Mouse (Mus musculus) testis, adult 2 months (tissue): ENCODE data around the gene BC051665. TPM values are rescaled to one million over a fixed set of nuclear protein-coding genes. Genes with fewer than 3 reads are reported as not detected.

Experiments
- H3K27ac ChIP-seq: fragments of 200-500 bp; 2 replicates; pipeline ENCODE4 v1.5.1; 2012; ENCODE audit warnings: low read depth, low read length; ENCODE audit not compliant: control insufficient read depth, insufficient read depth
- H3K27me3 ChIP-seq: fragments of 200-500 bp; 2 replicates; pipeline ENCODE4 v1.6.1; 2012; ENCODE audit warnings: mild to moderate bottlenecking, low read length, moderate library complexity; ENCODE audit not compliant: control insufficient read depth, insufficient read depth
- H3K36me3 ChIP-seq: fragments of 200-500 bp; 2 replicates; pipeline ENCODE4 v1.6.1; 2012; ENCODE audit warnings: mild to moderate bottlenecking, low read length; ENCODE audit not compliant: control insufficient read depth, insufficient read depth
- H3K4me1 ChIP-seq: fragments of 200-500 bp; 2 replicates; pipeline ENCODE4 v1.6.1; 2012; ENCODE audit warnings: low read length; ENCODE audit not compliant: control insufficient read depth, insufficient read depth
- H3K4me3 ChIP-seq: fragments of 200-500 bp; 2 replicates; pipeline ENCODE4 v1.5.1; 2012; ENCODE audit warnings: low read depth, mild to moderate bottlenecking, low read length, moderate library complexity, mixed read lengths; ENCODE audit not compliant: control insufficient read depth
- CTCF ChIP-seq: fragments of 200-500 bp; IDR thresholded peaks from 2 replicates; pipeline ENCODE4 v1.5.1; 2012; ENCODE audit warnings: low read depth, mild to moderate bottlenecking, inconsistent platforms, low read length, moderate library complexity; ENCODE audit not compliant: control insufficient read depth, insufficient read depth, insufficient replicate concordance
- POLR2A ChIP-seq: fragments of 200-500 bp; IDR thresholded peaks from 2 replicates; pipeline ENCODE4 v1.6.1; 2012; ENCODE audit warnings: low read depth, mild to moderate bottlenecking, inconsistent platforms, low read length, moderate library complexity; ENCODE audit not compliant: control insufficient read depth
- polyA plus RNA-seq: library from polyadenylated mRNA; depleted of rRNA; stranded (reverse); fragments of >200 nt; gene quantifications from 2 replicates; pipeline ENCODE4 v1.2.3, GENCODE M21; 2012; rRNA removed

The BC051665 gene
- not detected in 2 replicates for polyA plus RNA-seq

DNA sequence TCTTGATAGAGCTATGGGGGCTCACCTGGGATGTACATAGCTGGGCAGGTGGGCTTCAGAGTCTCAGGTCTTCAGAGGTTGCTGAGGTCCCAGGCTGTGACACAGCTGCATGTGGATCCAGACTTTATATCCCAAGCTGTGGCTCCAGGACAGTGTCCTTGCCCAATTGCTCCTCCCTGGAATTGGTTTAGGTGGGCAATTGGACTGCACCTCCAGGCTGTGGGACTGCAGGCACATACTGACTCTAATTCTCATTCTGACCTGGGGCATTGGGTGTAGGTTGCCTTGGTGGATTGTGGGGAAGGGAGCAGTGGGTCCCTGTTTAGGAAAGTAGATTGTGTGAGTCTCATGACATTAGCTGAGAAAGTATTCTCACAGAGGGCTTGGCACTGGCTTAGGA lies at the start of gene BC051665:
BC051665 (minus strand) TSS at position 101 of the 400 bp plus-strand sequence.
- peaks cover 7% of the 10 kb centered on the region for H3K4me1 ChIP-seq
- H3K36me3 ChIP-seq = no peaks in the 10 kb centered on the region

DNA sequence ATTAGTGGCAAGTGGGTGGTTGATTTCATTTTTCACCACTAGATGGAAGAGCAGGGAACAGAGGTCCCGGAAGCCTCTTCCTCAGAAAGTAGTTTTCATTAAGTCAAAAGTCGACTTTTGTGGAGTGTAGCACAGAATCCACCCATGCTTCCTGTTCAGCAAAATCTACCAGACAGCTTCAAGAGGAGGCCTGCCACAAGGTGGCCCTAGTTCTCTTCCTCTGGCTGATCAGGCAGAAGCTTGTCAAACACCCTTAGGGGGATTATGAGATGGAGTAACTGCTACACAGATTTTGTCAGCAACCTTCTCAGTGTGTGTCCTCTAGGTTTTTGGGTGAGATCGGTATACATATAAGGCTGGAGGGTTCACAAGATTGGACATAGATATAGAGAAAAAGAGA lies 39.9 kb upstream of the BC051665 start:
- H3K36me3 ChIP-seq = no peaks in the 10 kb centered on the region
- H3K4me1 ChIP-seq = no peaks in the 10 kb centered on the region
- no peak overlapping the region for H3K27ac ChIP-seq
- H3K27me3 ChIP-seq = no peaks in the 10 kb centered on the region
- H3K4me3 ChIP-seq = no peak overlapping the region
- TF ChIP-seq CTCF = no peak
- TF ChIP-seq POLR2A = no peak

More for the DNA sequence above, at the start of gene BC051665:
- Histone ChIP-seq H3K27me3 (no peaks in the 10 kb centered on the region), H3K4me3 (no peak within 1 kb of the TSS), H3K27ac (no peak within 1 kb of the TSS)
- TF ChIP-seq POLR2A (no peak), CTCF (no peak)

GRCm38 (mm10) chr13:60820486-60821175 lies 34.5 kb upstream of the BC051665 start:
- Histone ChIP-seq H3K4me3 (no peak overlapping the region), H3K36me3 (no peaks in the 10 kb centered on the region), H3K27me3 (no peaks in the 10 kb centered on the region), H3K27ac (no peak overlapping the region), H3K4me1 (no peaks in the 10 kb centered on the region)
- TF ChIP-seq CTCF (no peak), POLR2A (no peak)

- Histone ChIP-seq H3K27ac (no peak overlapping the region), H3K4me1 (no peaks in the 10 kb centered on the region), H3K4me3 (no peak overlapping the region), H3K36me3 (no peaks in the 10 kb centered on the region), H3K27me3 (no peaks in the 10 kb centered on the region)
- TF ChIP-seq POLR2A = no peak
- peak; percentile 48; the same call in 1 of the 2 replicates for TF ChIP-seq CTCF
Observed at GRCm38 (mm10) chr13:60819469-60819868, 33.3 kb upstream of the BC051665 start.

- H3K27ac ChIP-seq = no peak overlapping the region
- no peaks in the 10 kb centered on the region for H3K27me3 ChIP-seq
Observed at GRCm38 (mm10) chr13:60813722-60814121, 27.6 kb upstream of the BC051665 start.

GRCm38 (mm10) chr13:60812768-60813167 lies 26.6 kb upstream of the BC051665 start:
- Histone ChIP-seq H3K4me1 (no peaks in the 10 kb centered on the region), H3K27me3 (no peaks in the 10 kb centered on the region), H3K27ac (no peak overlapping the region), H3K36me3 (no peaks in the 10 kb centered on the region), H3K4me3 (no peak overlapping the region)
- TF ChIP-seq CTCF = no peak
- TF ChIP-seq POLR2A = no peak

More at GRCm38 (mm10) chr13:60813722-60814121, 27.6 kb upstream of the BC051665 start:
- Histone ChIP-seq H3K4me1 (no peaks in the 10 kb centered on the region), H3K4me3 (no peak overlapping the region), H3K36me3 (no peaks in the 10 kb centered on the region)
- TF ChIP-seq CTCF (no peak), POLR2A (no peak)

GRCm38 (mm10) chr13:60809690-60810089 lies 23.5 kb upstream of the BC051665 start:
- no peak overlapping the region for H3K27ac ChIP-seq
- H3K27me3 ChIP-seq = no peaks in the 10 kb centered on the region
- H3K36me3 ChIP-seq = no peaks in the 10 kb centered on the region
- TF ChIP-seq CTCF = no peak
- TF ChIP-seq POLR2A = no peak
- H3K4me3 ChIP-seq = no peak overlapping the region
- H3K4me1 ChIP-seq = no peaks in the 10 kb centered on the region

DNA sequence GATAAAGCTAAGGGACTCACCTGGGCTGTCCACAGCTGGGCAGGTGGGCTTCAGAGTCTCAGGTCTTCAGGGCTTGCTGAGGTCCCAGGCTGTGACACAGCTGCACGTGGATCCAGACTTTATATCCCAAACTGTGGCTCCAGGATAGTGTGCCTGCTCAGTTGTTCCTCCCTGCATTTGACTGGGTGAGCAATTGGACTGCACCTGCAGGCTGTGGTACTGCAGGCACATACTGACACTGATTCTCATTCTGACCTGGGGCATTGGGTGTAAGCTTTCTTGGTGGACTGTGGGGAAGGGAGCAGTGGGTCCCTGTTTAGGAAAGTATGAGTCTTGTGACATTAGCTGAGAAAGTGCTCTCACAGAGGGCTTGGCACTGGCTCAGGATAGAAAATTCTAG lies 16.6 kb upstream of the BC051665 start, which contains the start of gene Ctsll3:
Ctsll3 (minus strand) TSS at position 101 of the 400 bp plus-strand sequence.
- Histone ChIP-seq H3K27ac (no peak within 1 kb of the TSS), H3K27me3 (no peaks in the 10 kb centered on the region), H3K4me1 (no peaks in the 10 kb centered on the region), H3K36me3 (no peaks in the 10 kb centered on the region), H3K4me3 (no peak within 1 kb of the TSS)
- no peak for TF ChIP-seq POLR2A
- TF ChIP-seq CTCF = no peak
